Mouse (Mus musculus): Measurements from ENCODE around the gene Dot1l.
A peak's percentile ranks its signal among the peaks of the same experiment; 100 is the strongest.

- no peak for TF ChIP-seq POLR2A (IDR thresholded peaks at IDR 0.05; ENCODE audit: extremely low read depth, insufficient read depth, low read length)
- peak; percentile 46 for TF ChIP-seq CTCF (IDR thresholded peaks at IDR 0.05; ENCODE audit: extremely low read depth, insufficient read depth, low read length)
Observed at GRCm38 (mm10) chr10:80821991-80822390, 67.0 kb downstream of the Dot1l start.

All from cortical plate, adult 2 months (tissue).